Mouse (Mus musculus): ENCODE measurements around the gene Zbtb11.

GRCm38 (mm10) chr16:55938761-55939160, 34.9 kb upstream of the Zbtb11 start:
- no peak for TF ChIP-seq CTCF (IDR thresholded peaks at IDR 0.05)
- no peak for TF ChIP-seq EP300 (IDR thresholded peaks at IDR 0.05)
